Mouse (Mus musculus) ES-CJ7 (cell line): ENCODE measurements around the gene Ccdc97.

Source experiments
- DNase-seq: peaks from one replicate; pipeline ENCODE4 v3.0.0; 2011; ENCODE audit warnings: low read depth, low spot score

Ccdc97 gene

GRCm38 (mm10) chr7:25669158-25669557, 49.7 kb downstream of the Ccdc97 start:
- peak; percentile 71 for DNase-seq

DNA sequence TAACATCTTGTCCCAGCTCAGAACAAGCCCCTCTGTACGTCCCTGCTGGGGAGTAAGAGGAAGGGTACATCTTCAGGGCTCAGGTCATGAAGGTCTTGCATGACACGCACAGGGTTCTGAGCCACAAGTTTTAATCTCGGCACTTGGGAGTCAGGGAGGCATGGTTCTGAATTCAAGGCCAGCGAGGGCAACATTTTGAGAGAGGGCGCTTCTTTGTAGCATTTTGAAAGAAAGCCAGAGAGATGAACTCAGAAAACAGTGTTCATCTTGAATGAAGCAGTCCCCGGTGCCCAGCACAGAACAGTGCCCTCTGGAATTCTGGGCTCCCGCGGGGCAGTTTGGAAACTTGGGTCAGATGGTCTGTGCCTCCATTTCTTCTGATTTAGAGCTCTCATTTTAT, 52.5 kb downstream of the Ccdc97 start:
- no peak for DNase-seq
